Mouse (Mus musculus) heart, postnatal 0 days (tissue): ENCODE measurements around the gene Efcab2.

Source experiments
- CTCF ChIP-seq: IDR thresholded peaks from 2 replicates; pipeline ENCODE4 v1.5.1; 2016; ENCODE audit warnings: antibody characterized with exemption, control low read depth, low read depth
- EP300 ChIP-seq: IDR thresholded peaks from 2 replicates; pipeline ENCODE4 v1.6.1; 2016; ENCODE audit warnings: antibody characterized with exemption, low read depth

DNA sequence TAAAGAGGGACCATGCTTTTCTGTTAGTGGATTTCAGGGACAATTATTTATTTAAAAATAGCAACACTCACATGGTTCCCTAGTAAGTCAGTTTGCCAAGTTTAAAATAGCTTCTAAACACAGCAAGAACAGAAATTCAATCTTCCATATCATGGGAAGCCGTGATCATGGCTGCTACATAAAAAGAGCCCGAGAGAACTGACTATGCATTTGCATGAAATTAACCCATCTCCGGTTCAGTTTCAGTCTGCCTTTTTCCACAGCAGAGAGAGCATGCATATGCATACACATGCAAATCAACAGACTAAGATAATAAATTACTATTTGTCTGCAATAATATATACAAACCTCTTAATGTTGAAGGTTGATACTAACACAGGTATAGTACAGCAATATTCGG, 17.1 kb upstream of the Efcab2 start:
- no peak for TF ChIP-seq CTCF
- TF ChIP-seq EP300: no peak
